Mouse (Mus musculus) megakaryocyte, embryonic 14.5 days (primary cell): ENCODE results near the gene Ctcfl.

ENCODE experiments used
- FLI1 ChIP-seq: IDR thresholded peaks from 2 replicates; pipeline ENCODE4 v1.6.1; 2012; ENCODE audit warnings: low read length, inconsistent platforms, mixed read lengths
- GATA1 ChIP-seq: IDR thresholded peaks from 3 replicates; pipeline ENCODE4 v1.6.1; 2012; ENCODE audit warnings: mixed read lengths, low read length, inconsistent platforms, borderline replicate concordance

DNA sequence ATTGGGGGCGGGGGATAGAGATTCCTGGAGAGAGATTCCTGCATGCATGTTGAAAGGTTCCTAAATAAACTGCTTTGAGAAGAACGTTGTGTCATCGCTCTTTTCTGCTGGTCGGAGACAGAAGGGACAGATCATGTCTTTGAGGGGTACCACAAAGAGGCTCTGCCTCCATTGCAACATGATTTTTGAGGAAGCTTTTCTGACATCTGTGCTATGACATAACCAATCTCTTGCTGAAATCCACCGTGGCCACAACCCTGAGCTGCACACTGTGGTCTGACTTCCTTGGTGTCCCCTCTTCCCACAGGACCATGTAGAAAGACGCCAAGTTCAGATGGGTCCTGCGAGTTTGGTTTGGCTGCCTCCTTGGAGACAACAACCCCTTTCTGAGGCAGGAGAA, 46.4 kb downstream of the Ctcfl start:
- TF ChIP-seq FLI1, result no peak
- TF ChIP-seq GATA1, result no peak
